Mouse (Mus musculus) regulatory T cell (primary cell): ENCODE measurements at regions not wholly inside any gene's neighbourhood (a gene's known extent, or its start where the extent isn't known, plus 50 kb on each side); places are given as distances from the start of the nearest gene placed in this dataset.
"Not testable (repeated sequence)": the region's sequence is repeated elsewhere in the genome, so short reads cannot be mapped to it uniquely, and the experiment has no call there.

Source experiments
- in situ Hi-C: fragments of 300-600 bp; cut with MboI, MseI; formaldehyde crosslinking; loops from one replicate; pipeline ENCODE4 v1.15.1; 2025; ENCODE audit warnings: high pct_unique_total_duplicates

GRCm38 (mm10) chr13:115911524-115912459 is 397.7 kb downstream of the Isl1 start:
- in situ Hi-C loops: no loop called here

- in situ Hi-C loops: no loop called here
Measured at GRCm38 (mm10) chr13:115910866-115911449, 398.5 kb downstream of the Isl1 start.

DNA sequence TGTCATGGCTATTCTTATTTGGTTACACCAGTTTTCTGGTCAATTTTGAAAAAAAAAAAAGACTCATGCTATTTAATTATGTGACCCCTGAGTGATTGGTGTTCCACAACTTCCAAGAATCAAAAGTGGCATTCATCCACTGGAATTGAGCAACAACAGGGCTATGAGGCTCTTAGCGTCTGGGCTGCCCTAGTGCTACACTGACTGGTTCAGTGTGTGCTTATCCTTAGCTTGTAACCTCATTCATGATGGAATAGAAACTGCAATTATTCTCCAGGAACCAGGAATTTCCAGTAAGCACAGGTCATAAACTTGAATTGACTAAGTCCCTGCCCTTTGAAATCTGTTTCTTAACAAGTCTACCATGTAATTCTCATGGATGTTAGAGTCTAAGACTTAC is 428.9 kb downstream of the Isl1 start:
- in situ Hi-C loops: no loop called here

DNA sequence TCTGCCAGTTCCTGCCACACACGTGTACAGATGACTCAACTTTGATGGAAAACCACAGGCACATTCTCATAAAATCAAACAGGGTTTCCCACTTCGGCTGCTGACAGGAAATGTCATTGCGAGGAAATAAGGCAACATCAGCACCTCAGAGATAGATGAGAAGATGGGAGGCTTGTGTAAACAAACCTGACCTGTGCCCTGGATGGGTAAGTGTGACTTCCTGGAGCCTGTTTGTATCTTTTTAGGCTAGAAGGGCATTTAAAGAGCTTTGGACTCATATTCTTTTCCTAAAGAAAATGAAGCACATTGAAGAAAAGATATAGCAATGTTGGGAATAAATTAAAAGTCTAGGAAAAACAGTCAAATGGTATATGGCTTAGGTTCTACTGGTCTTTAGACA is 449.0 kb downstream of the Isl1 start:
- in situ Hi-C loops: no loop called here

DNA sequence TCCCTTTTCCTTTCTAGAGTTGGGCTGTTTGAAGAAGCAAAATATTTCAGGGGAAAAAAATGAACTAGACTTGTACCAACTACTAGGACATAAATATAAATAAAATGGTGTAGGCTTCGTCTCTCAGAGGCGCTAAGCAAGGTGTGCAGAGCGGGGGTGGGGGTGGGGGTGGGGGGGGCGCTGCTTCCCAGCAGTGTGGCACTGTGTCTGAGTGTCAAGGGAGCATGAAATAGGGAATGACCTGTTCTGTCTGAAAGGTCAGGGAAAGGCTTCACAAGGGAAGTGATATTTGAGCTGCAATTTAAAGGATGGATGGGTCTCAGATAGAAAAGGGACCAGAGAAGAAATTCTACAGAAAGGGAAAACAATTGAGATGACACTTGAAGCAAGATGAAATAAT is 452.9 kb downstream of the Isl1 start:
- in situ Hi-C loops: no loop called here

GRCm38 (mm10) chr13:115852689-115853356 is 456.7 kb downstream of the Isl1 start:
- in situ Hi-C loops: no loop called here

DNA sequence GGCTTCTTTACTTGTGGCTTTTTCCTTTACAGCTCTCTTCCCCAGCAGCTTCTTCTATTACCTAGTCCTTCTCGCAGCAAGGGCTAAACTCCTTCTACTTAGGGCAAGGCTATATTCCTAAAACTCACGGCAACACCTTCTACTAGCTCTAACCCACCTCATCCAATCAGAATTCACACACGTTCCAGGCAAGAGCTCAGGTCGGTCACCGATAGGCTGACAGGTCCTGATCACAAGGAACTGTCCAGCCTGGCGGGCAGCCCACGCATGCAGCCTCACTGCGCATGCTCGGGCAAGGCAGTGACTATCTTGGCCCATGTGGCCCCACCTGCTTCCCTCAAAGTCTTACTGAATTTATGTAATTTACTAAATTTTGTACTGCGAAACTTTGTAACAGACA is 466.4 kb downstream of the Isl1 start:
- in situ Hi-C loops: no loop called here

DNA sequence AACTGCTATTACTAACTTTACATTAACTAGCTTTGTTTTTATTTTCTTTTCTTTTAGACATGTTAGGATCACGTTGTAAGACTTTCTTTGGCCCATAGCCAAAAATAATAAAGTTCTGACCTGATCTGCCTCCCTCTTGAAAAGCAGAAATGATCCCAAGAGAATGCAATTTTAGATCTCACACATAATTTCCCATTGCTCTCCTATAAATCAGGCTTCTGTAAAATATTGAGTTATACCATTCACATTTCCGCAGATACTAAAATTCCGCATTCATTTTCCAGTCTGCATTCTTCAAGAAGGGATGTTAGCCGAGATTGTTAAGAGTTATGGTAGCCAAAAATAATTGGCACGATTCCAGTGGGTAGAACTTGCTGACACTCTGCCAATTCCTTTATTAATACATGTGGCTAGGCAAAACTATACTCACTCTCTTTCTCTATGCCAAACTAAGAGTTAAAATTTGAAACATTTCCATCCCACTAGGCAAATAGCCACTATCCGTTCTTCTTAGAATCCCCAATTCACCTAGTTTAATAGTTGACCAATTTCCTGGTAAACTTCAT is 473.2 kb downstream of the Isl1 start:
- in situ Hi-C loops: no loop called here

DNA sequence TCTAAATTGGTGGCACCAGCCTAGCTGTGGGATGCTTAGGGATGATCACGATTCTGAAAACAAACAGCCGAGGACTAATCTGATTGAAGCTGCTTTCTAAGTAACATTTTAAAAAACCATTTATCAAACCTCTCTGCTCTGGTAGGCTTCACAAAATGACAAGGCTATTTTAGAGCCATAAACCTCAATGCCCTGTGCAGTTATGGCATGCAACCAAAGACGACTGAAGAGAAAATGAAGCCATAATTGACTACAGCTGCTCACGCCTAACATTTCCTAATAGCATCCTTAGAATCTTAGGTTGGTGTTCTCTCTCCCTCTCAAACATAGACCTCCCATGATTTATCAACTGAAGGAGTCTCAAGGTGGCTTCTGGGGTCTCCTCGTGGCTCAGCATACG is 484.3 kb downstream of the Isl1 start:
- in situ Hi-C loops: no loop called here

DNA sequence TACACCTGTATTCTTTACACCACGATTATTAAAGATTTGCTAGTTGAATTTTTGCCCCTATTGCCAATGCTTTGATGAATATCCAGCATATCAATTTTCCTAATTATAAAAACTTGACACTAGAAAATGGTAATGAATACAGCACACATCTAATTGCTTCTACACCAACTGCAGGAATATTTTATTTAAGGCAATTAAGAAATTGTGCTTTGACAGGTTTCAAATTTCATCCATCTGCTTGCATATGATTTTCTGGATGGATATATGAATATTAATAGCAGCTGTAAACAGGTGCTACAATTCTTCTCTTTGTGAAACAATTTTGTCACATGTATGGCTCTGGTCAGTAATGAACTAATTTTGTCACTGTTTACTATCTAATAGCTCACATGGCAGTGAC is 487.0 kb downstream of the Isl1 start:
- in situ Hi-C loops: no loop called here

DNA sequence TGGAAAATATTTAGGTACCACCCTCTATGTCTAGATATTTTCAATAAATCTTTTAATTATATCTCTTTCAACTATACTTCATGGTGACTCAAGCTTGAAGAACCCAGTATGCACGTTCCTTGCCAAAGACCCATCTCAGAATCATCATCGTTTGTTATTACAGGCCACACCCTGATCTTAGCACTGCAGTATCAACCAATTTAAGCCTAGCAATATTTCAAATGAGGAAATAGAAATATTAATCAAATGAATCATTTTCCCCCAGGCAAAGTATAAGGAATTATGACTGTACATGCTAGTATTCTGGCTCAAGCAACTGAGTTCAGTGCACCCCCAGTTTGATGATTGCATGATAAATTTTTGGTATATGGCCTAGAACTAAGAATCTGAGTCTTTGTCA is 495.3 kb downstream of the Isl1 start:
- in situ Hi-C loops: no loop called here

DNA sequence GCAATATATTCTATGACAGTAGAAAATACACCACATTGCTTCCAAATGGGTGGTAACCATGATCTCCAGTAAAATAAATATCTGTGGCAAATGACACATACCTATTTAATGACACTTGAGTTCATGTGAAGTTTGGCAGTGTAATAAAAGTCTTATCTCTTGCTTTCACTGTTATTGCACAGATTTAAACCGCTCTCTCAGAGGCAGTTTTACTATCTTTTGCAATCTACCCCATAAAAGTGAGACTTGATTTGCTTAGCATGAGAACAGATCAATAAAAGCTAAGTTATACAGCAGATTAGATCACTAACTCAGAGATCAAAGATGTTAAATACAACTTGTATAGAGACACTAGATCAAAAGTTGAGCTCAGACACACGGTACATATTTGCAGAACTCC is 510.2 kb downstream of the Isl1 start:
- in situ Hi-C loops: no loop called here

DNA sequence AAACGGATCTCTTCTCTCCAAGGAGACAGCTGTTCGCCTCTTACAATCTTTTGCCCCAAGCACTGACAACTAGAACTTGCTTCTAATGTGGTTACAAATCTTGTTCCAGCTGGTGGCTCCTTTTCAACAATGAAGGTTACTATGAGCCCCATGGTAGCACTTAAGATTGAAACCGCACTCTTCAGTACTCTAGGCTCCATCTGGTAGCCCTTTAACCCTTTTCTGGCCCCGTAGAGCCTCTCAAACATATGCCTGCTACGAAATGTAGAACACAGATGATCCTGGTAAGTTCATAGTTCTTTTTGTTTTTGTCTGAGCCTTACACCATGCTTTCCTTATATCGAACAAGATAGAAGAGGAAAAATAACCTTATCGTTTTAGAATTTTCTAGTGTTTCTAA is 558.2 kb downstream of the Isl1 start:
- in situ Hi-C loops: no loop called here

GRCm38 (mm10) chr13:115742080-115742479 is 567.4 kb downstream of the Isl1 start:
- in situ Hi-C loops: not testable (repeated sequence)

DNA sequence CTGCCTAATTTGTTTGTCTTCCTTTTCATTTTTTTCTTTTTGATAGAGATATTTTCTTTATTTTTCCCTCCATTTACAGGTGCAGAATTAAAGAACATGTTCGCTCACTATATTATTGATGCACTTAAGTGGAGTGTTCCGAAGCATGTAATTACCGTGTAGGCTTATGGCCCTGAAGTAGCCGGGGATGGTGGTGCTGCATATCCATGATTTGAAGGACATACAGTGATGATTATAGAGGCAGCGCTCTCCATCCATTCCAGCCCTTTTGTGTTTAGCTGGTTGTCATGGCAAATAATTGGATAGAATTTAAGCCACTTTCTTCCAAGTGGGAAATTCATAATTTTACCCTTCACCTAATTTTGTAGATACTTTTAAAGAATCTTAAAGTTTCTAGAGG is 581.5 kb downstream of the Isl1 start:
- in situ Hi-C loops: no loop called here

- in situ Hi-C loops: no loop called here
Measured at GRCm38 (mm10) chr13:115725356-115725952, 584.0 kb downstream of the Isl1 start.

- in situ Hi-C loops: no loop called here
Measured at GRCm38 (mm10) chr13:115719276-115719675, 590.2 kb downstream of the Isl1 start.

GRCm38 (mm10) chr13:115718859-115719258 is 590.6 kb downstream of the Isl1 start:
- in situ Hi-C loops: no loop called here

DNA sequence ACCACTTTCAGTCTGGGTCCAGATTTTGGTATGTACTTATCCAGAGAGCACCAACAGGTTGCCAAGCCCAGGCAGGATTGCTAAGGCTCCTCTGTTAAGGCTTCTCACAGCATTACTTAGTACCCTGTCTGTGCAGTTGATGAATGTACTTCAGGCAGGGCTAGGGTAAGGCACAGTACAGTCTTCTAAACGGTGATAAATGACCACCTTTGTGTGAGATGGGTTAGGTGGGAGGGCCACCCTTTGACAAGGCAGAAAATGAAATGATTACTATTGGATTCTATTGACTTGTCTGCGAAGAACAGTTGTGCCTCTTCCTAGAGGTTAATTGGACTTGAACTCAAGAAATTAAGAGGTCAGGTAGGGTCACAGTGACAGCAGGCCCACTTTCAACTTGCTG is 594.4 kb upstream of the Itga1 start:
- in situ Hi-C loops: no loop called here

DNA sequence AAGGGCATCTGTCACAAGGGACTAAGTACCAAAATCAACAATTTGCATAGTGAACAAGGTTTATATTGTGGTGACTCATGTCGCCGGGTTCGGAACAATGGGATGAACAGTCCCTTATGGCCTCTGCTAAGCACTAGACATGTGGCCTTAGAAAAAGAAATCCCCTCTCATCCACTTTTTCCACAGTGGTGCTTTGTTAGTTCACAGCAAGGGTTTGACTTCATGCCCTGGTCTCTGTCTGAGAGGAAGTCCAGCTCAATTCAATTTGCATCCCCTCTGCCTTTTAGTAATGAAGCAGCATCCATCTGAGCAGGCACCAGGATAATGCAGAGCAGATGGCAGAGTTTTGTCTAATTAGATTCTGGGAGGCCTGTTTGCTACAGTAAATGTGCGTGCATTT is 585.7 kb upstream of the Itga1 start:
- in situ Hi-C loops: no loop called here

DNA sequence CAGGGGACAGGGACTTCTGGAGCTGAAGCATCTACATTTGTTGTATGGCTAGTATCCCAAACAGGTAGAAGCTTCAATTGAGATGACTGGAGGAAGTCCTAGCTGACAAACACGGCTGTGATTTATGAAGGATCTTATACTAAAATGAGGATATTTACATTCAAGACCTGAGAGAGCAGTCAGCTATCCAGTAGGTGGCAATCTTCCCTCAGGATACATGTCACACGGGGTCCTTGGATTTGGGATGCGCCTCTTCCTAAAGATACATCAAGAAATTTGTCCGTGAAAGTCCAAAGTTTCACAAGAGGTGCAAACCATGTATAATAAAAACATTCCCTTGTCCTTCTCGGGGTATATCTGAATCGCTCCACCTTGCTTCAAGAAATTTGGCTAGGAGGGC is 577.8 kb upstream of the Itga1 start:
- in situ Hi-C loops: no loop called here

GRCm38 (mm10) chr13:115676836-115677235 is 575.1 kb upstream of the Itga1 start:
- in situ Hi-C loops: no loop called here
